Mouse (Mus musculus): ENCODE measurements around the gene Bbs10. TPM values are rescaled to one million over a fixed set of nuclear protein-coding genes. Genes with fewer than 3 reads are reported as not detected.

Bbs10 gene
- total and polyA plus RNA-seq, 3 experiments, result 0.15 to 0.42 TPM; not detected in 1

DNA sequence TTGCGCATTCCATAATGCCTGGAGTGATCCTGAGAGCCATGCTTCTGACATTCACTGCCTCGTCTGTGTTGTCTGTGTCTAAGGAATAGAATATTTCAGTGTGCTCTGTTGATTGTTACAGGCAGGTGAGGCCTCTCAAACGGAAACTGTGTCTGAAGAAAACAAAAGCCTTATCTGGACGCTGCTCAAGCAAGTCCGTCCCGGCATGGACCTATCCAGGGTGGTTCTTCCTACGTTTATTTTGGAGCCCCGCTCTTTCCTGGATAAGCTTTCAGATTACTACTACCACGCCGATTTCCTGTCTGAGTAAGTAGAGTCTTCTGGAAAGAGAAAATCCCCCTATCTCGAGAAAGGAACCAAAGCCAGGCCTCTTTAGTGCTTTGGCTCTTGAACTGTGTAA, 25.6 kb upstream of the Bbs10 start:
- Histone ChIP-seq H3K79me2 (ENCODE audit: control insufficient read depth, insufficient read depth, low read length, poor library complexity) (no peaks in the 10 kb centered on the region), H3K9me3 (replicated peaks; ENCODE audit: insufficient read depth, low read length) (no peaks in the 10 kb centered on the region), H3K9ac (ENCODE audit: control insufficient read depth, low read depth, low read length, poor library complexity, severe bottlenecking) (no peak overlapping the region), H3K27me3 (ENCODE audit: control insufficient read depth in 1 of 2, insufficient read depth in 2 of 2, low read length in 2 of 2) (no peaks in the 10 kb centered on the region), H3K4me1 (ENCODE audit: control insufficient read depth in 1 of 2, insufficient read depth in 2 of 2, low read length in 2 of 2) (no peaks in the 10 kb centered on the region), H3K36me3 (ENCODE audit: control insufficient read depth in 1 of 2, insufficient read depth in 2 of 2, low read length in 2 of 2) (peaks cover 0 to 49% of the 10 kb centered on the region in 2 experiments; a peak in 2 of 4 replicates), H3K4me3 (ENCODE audit: control insufficient read depth in 1 of 2, insufficient read depth in 1 of 2, low read depth in 2 of 2, low read length in 2 of 2) (no peak overlapping the region), H3K27ac (ENCODE audit: control insufficient read depth, low read depth, low read length) (no peak overlapping the region)
- DNase-seq (ENCODE audit: low read depth, low spot score), result no peak
- TF ChIP-seq MAZ (IDR thresholded peaks at IDR 0.05; ENCODE audit: low read depth, low read length), result no peak
- TF ChIP-seq USF1 (IDR thresholded peaks at IDR 0.05; ENCODE audit: low read depth, low read length), result no peak
- no peak for TF ChIP-seq ZC3H11A (IDR thresholded peaks at IDR 0.05; ENCODE audit: low read depth, low read length)
- no peak for TF ChIP-seq E2F4 (IDR thresholded peaks at IDR 0.05; ENCODE audit: borderline replicate concordance, low read depth, low read length)
- TF ChIP-seq GABPA (IDR thresholded peaks at IDR 0.05; ENCODE audit: low read depth, low read length), result no peak
- TF ChIP-seq RAD21 (IDR thresholded peaks at IDR 0.05; ENCODE audit: low read depth, low read length), result no peak
- no peak for TF ChIP-seq ZKSCAN1 (IDR thresholded peaks at IDR 0.05; ENCODE audit: low read depth, low read length)
- no peak for TF ChIP-seq MEF2A (IDR thresholded peaks at IDR 0.05; ENCODE audit: extremely low read depth, insufficient replicate concordance, low read depth, low read length, poor library complexity, severe bottlenecking)
- TF ChIP-seq MXI1 (IDR thresholded peaks at IDR 0.05; ENCODE audit: low read depth, low read length), result no peak
- no peak for TF ChIP-seq UBTF (IDR thresholded peaks at IDR 0.05; ENCODE audit: borderline replicate concordance, insufficient read depth, low read depth, low read length)
- no peak for TF ChIP-seq TBP (IDR thresholded peaks at IDR 0.05; ENCODE audit: low read depth, low read length)
- TF ChIP-seq BHLHE40 (IDR thresholded peaks at IDR 0.05; ENCODE audit: borderline replicate concordance, low read depth, low read length), result no peak
- TF ChIP-seq POLR2AphosphoS5 (IDR thresholded peaks at IDR 0.05; ENCODE audit: borderline replicate concordance, low read depth, low read length), result no peak
- no peak for TF ChIP-seq CHD2 (IDR thresholded peaks at IDR 0.05; ENCODE audit: low read length)
- TF ChIP-seq POLR2AphosphoS2 (IDR thresholded peaks at IDR 0.05; ENCODE audit: low read length), result no peak
- TF ChIP-seq MYC (IDR thresholded peaks at IDR 0.05; ENCODE audit: low read depth, low read length), result no peak
- TF ChIP-seq SIN3A (IDR thresholded peaks at IDR 0.05; ENCODE audit: low read length), result no peak
- TF ChIP-seq EP300 (IDR thresholded peaks at IDR 0.05; ENCODE audit: low read depth in 1 of 2, low read length in 2 of 2), result no peak
- TF ChIP-seq ETS1 (IDR thresholded peaks at IDR 0.05; ENCODE audit: low read depth, low read length), result no peak
- no peak for TF ChIP-seq GATA1 (IDR thresholded peaks at IDR 0.05; ENCODE audit: low read depth, low read length)

DNA sequence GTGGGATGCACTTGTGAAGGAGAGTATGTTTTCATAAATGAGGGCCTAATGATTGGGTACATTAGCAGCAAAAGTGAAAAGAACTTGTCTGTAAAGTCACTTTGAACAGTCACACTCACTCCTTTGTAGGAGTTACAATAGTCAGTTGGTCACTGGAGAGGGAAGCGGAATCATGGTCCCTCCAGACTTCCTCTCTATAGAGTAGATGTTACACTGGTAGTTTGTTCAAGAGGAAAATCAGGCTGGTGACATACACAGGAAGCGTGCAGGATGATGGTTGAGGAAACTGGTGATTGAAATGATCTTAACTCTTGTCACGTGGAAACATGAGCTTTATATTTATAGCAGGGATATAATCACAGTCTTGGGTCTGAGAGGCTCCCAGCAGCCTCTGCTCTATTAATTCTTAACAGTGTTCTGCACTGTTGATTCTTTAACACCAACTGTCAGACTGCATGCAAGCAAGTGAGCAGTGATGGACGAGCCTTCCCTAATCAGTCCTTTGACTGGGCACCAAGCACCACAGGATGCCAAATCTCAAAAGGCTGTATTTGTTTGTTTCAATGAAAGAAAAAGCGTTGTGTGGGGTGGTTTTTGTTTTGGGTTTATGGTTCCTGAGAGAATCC, 24.9 kb upstream of the Bbs10 start:
- no peaks in the 10 kb centered on the region for H3K9me3 ChIP-seq (replicated peaks; ENCODE audit: insufficient read depth, low read length)
- no peaks in the 10 kb centered on the region for H3K4me1 ChIP-seq (ENCODE audit: control insufficient read depth in 1 of 2, insufficient read depth in 2 of 2, low read length in 2 of 2)
- H3K27ac ChIP-seq (ENCODE audit: control insufficient read depth, low read depth, low read length), result no peak overlapping the region
- H3K79me2 ChIP-seq (ENCODE audit: control insufficient read depth, insufficient read depth, low read length, poor library complexity), result no peaks in the 10 kb centered on the region
- no peaks in the 10 kb centered on the region for H3K27me3 ChIP-seq (ENCODE audit: control insufficient read depth in 1 of 2, insufficient read depth in 2 of 2, low read length in 2 of 2)
- DNase-seq (ENCODE audit: low read depth, low spot score), result no peak
- H3K9ac ChIP-seq (ENCODE audit: control insufficient read depth, low read depth, low read length, poor library complexity, severe bottlenecking), result no peak overlapping the region
- peaks cover 0 to 53% of the 10 kb centered on the region in 2 experiments; a peak in 2 of 4 replicates for H3K36me3 ChIP-seq (ENCODE audit: control insufficient read depth in 1 of 2, insufficient read depth in 2 of 2, low read length in 2 of 2)
- no peak for TF ChIP-seq RCOR1 (IDR thresholded peaks at IDR 0.05; ENCODE audit: low read depth, low read length)
- no peak for TF ChIP-seq POLR2AphosphoS5 (IDR thresholded peaks at IDR 0.05; ENCODE audit: borderline replicate concordance, low read depth, low read length)
- no peak for TF ChIP-seq SIN3A (IDR thresholded peaks at IDR 0.05; ENCODE audit: low read length)
- H3K4me3 ChIP-seq (ENCODE audit: control insufficient read depth in 1 of 2, insufficient read depth in 1 of 2, low read depth in 2 of 2, low read length in 2 of 2), result no peak overlapping the region
